Mouse (Mus musculus): ENCODE measurements around the gene Ksr2. TPM values are rescaled to one million over a fixed set of nuclear protein-coding genes. Genes with fewer than 3 reads are reported as not detected.

Ksr2 gene
- polyA plus RNA-seq, 1 experiment from 2014 or later = 0.09 TPM

DNA sequence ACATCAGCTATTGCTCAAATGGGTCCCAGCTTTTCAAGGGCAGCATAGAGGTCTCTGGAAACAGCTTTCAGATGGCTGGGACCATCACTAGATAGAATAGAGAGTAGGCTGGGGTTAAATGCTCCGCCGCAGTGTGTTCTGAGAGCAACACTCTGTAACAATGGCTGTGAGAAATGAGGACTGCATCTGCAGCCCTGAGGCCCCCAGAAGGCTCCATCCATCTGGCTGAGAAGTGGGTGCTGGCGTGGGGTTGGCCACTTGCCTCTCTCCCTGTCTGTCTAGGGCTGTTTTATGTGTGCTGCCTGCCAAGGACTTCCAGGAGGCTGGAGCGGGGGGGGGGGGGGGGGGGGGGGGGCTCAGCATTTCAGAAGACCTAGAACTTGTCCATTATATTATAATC is 253.5 kb downstream of the Ksr2 start:
- Histone ChIP-seq H3K9ac (ENCODE audit: low read length) (no peak overlapping the region), H3K27ac (ENCODE audit: low read length) (no peak overlapping the region), H3K27me3 (ENCODE audit: control insufficient read depth, insufficient read depth, low read depth, low read length) (no peaks in the 10 kb centered on the region), H3K4me3 (ENCODE audit: low read length) (no peak overlapping the region), H3K4me2 (ENCODE audit: low read depth, low read length) (no peak overlapping the region), H3K36me3 (ENCODE audit: control insufficient read depth, insufficient read depth, low read length) (no peaks in the 10 kb centered on the region), H3K9me3 (ENCODE audit: control insufficient read depth, low read length) (no peaks in the 10 kb centered on the region), H3K4me1 (replicated peaks; ENCODE audit: control insufficient read depth, insufficient read depth, low read length) (peaks cover 8% of the 10 kb centered on the region; the same call in 1 of the 2 replicates)
- WGBS = 44% methylated on average over 3 of the region's 4 CpGs
- ATAC-seq (ENCODE audit: low read depth) = peak; percentile 51

DNA sequence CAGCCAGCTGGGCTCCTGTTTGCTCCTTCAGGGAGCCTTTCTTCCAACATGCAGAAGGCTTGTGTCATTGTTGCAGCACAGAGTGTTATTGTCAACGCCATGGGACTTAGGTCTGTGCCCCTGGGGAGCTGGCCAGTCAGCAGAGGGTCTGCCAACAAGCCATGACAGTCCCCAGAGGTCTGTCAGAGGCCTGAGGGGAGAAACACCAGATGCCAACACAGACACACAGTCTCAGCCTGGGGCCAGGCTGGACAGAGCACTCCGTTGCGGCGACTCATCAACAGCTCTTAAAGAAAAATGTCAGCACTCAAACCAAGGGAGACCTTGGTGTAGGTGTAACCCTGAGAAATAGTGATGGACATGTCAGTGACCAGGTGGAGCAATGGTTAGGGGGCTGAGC is 255.5 kb downstream of the Ksr2 start:
- 64% methylated on average over 4 of the region's 4 CpGs for WGBS
- H3K4me1 ChIP-seq (replicated peaks; ENCODE audit: control insufficient read depth, insufficient read depth, low read length) = peaks cover 8% of the 10 kb centered on the region; the same call in 1 of the 2 replicates
- H3K4me2 ChIP-seq (ENCODE audit: low read depth, low read length) = no peak overlapping the region
- no peak overlapping the region for H3K4me3 ChIP-seq (ENCODE audit: low read length)
- no peak overlapping the region for H3K9ac ChIP-seq (ENCODE audit: low read length)
- H3K27me3 ChIP-seq (ENCODE audit: control insufficient read depth, insufficient read depth, low read depth, low read length) = no peaks in the 10 kb centered on the region
- no peaks in the 10 kb centered on the region for H3K36me3 ChIP-seq (ENCODE audit: control insufficient read depth, insufficient read depth, low read length)
- no peak overlapping the region for H3K27ac ChIP-seq (ENCODE audit: low read length)
- ATAC-seq (ENCODE audit: low read depth) = no peak
- H3K9me3 ChIP-seq (ENCODE audit: control insufficient read depth, low read length) = no peaks in the 10 kb centered on the region

DNA sequence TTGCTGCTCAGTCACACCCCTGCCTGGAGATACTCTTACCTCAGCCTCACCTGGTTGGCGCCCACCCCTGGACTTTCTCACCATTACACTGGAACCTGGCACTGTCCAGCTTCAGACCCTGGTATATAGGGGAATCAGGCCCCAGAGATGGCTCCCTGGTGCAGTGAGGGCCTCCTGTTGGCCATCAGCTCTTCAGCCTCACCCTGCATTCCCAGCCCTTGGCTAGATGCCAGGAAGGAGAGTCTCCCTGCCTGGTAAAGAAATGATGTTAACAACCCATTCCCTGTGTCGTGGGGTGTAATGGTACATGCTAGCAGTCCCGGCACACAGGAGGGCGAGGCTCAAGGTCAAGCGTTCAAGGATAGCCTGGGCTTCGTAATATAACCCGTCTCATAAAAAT is 256.0 kb downstream of the Ksr2 start:
- Histone ChIP-seq H3K9me3 (ENCODE audit: control insufficient read depth, low read length) (no peaks in the 10 kb centered on the region), H3K27ac (ENCODE audit: low read length) (no peak overlapping the region), H3K4me2 (ENCODE audit: low read depth, low read length) (no peak overlapping the region), H3K27me3 (ENCODE audit: control insufficient read depth, insufficient read depth, low read depth, low read length) (no peaks in the 10 kb centered on the region), H3K4me1 (replicated peaks; ENCODE audit: control insufficient read depth, insufficient read depth, low read length) (peaks cover 8% of the 10 kb centered on the region; the same call in 1 of the 2 replicates), H3K9ac (ENCODE audit: low read length) (no peak overlapping the region), H3K4me3 (ENCODE audit: low read length) (no peak overlapping the region), H3K36me3 (ENCODE audit: control insufficient read depth, insufficient read depth, low read length) (no peaks in the 10 kb centered on the region)
- WGBS = 45% methylated on average over 7 of the region's 7 CpGs
- peak; percentile 6 for ATAC-seq (ENCODE audit: low read depth)

DNA sequence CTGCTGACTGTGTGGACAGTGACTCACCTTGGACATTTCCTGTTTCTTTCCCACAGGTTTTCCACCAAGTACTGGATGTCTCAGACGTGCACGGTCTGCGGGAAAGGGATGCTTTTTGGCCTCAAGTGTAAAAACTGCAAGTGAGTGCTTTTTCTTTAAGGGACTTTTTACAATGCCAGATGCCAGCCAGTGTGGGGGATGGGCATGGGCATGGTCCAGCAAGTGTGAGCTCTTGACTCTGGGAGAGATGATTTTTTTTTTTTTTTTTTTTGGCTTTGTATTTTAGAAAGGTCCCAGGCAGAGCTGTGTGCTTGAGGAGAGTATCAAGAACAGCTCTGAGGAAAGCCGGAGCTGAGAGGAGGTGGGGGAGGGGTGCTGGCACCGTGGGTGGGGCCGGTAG is 257.6 kb downstream of the Ksr2 start:
- H3K4me1 ChIP-seq (replicated peaks; ENCODE audit: control insufficient read depth, insufficient read depth, low read length) = peaks cover 6% of the 10 kb centered on the region; the same call in 1 of the 2 replicates
- no peaks in the 10 kb centered on the region for H3K27me3 ChIP-seq (ENCODE audit: control insufficient read depth, insufficient read depth, low read depth, low read length)
- H3K4me2 ChIP-seq (ENCODE audit: low read depth, low read length) = no peak overlapping the region
- 50% methylated on average over 6 of the region's 6 CpGs for WGBS
- H3K36me3 ChIP-seq (ENCODE audit: control insufficient read depth, insufficient read depth, low read length) = no peaks in the 10 kb centered on the region
- no peak overlapping the region for H3K4me3 ChIP-seq (ENCODE audit: low read length)
- H3K27ac ChIP-seq (ENCODE audit: low read length) = no peak overlapping the region
- no peak overlapping the region for H3K9ac ChIP-seq (ENCODE audit: low read length)
- ATAC-seq (ENCODE audit: low read depth) = no peak
- H3K9me3 ChIP-seq (ENCODE audit: control insufficient read depth, low read length) = no peaks in the 10 kb centered on the region

DNA sequence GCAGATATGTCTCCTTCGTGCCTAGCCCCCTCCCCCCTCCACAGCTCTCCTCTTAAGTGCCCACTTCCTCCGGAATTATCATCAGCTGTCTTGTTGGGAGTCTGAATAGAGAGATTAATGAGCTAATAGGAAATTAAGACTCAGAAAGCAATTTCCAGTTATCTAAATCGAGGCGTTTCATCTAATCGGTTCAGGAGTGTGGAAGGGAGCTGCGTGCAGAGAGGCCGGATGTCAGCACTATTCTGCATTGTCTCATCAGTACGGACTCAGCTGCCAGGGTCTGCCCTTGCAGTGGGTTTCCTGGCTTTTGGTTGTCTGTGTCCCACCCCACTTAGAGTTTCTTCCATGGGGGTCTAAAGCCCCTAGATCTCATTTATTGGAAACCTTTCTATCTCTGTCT is 262.0 kb downstream of the Ksr2 start:
- WGBS = 41% methylated on average over 8 of the region's 8 CpGs

DNA sequence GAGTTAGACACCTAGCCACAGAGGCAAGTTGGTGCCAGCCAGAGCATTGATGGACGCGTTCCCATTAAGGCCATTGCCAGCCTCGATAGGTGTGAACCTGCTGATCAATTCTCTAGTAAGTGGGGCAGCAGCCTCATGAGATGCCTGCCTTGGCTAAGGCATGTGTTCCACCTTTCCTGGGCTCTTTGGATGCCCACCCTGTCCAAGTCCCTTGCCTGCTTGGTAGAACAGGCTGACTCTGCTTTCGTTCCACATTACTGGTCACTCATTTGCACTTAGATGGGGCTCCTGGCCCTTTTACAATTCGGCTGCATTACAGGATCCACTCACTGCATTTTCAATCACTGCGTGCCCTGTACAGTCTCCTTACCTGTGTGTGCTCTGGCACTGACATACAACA is 263.4 kb downstream of the Ksr2 start:
- H3K4me3 ChIP-seq (ENCODE audit: low read length) = no peak overlapping the region
- no peak for ATAC-seq (ENCODE audit: low read depth)
- no peak overlapping the region for H3K4me2 ChIP-seq (ENCODE audit: low read depth, low read length)
- no peaks in the 10 kb centered on the region for H3K9me3 ChIP-seq (ENCODE audit: control insufficient read depth, low read length)
- H3K27ac ChIP-seq (ENCODE audit: low read length) = no peak overlapping the region
- no peaks in the 10 kb centered on the region for H3K4me1 ChIP-seq (replicated peaks; ENCODE audit: control insufficient read depth, insufficient read depth, low read length)
- no peaks in the 10 kb centered on the region for H3K27me3 ChIP-seq (ENCODE audit: control insufficient read depth, insufficient read depth, low read depth, low read length)
- H3K9ac ChIP-seq (ENCODE audit: low read length) = no peak overlapping the region
- no peaks in the 10 kb centered on the region for H3K36me3 ChIP-seq (ENCODE audit: control insufficient read depth, insufficient read depth, low read length)
- WGBS = 92% methylated on average over 6 of the region's 6 CpGs

More for the DNA sequence above, 262.0 kb downstream of the Ksr2 start:
- no peaks in the 10 kb centered on the region for H3K27me3 ChIP-seq (ENCODE audit: control insufficient read depth, insufficient read depth, low read depth, low read length)
- H3K4me3 ChIP-seq (ENCODE audit: low read length) = no peak overlapping the region
- no peak for ATAC-seq (ENCODE audit: low read depth)
- H3K36me3 ChIP-seq (ENCODE audit: control insufficient read depth, insufficient read depth, low read length) = no peaks in the 10 kb centered on the region
- no peaks in the 10 kb centered on the region for H3K9me3 ChIP-seq (ENCODE audit: control insufficient read depth, low read length)
- H3K27ac ChIP-seq (ENCODE audit: low read length) = no peak overlapping the region
- H3K9ac ChIP-seq (ENCODE audit: low read length) = no peak overlapping the region
- H3K4me2 ChIP-seq (ENCODE audit: low read depth, low read length) = no peak overlapping the region
- no peaks in the 10 kb centered on the region for H3K4me1 ChIP-seq (replicated peaks; ENCODE audit: control insufficient read depth, insufficient read depth, low read length)

DNA sequence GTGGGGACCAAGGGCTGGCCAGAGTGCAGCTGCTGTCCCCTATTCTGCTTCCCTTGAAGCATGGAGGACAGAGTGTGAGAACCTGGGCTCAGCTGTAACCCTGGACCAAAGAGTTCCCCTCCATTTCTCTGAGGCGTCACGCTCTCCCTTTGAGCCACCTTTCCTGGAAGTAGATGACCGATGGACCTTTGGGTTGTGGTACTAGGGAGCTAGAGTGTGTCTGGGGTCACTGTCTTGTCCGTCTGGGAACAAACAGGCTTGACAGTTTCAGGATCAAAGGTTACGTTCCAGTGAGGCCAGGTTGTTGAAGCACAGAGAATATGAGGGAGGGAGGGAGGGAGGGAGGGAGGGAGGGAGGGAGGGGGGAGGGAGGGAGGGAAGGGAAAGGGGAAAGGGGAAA is 264.6 kb downstream of the Ksr2 start:
- H3K36me3 ChIP-seq (ENCODE audit: control insufficient read depth, insufficient read depth, low read length) = no peaks in the 10 kb centered on the region
- H3K4me1 ChIP-seq (replicated peaks; ENCODE audit: control insufficient read depth, insufficient read depth, low read length) = no peaks in the 10 kb centered on the region
- no peaks in the 10 kb centered on the region for H3K27me3 ChIP-seq (ENCODE audit: control insufficient read depth, insufficient read depth, low read depth, low read length)
- WGBS = 54% methylated on average over 5 of the region's 5 CpGs
- no peak for ATAC-seq (ENCODE audit: low read depth)
- H3K27ac ChIP-seq (ENCODE audit: low read length) = no peak overlapping the region
- no peaks in the 10 kb centered on the region for H3K9me3 ChIP-seq (ENCODE audit: control insufficient read depth, low read length)
- no peak overlapping the region for H3K9ac ChIP-seq (ENCODE audit: low read length)
- H3K4me3 ChIP-seq (ENCODE audit: low read length) = no peak overlapping the region
- H3K4me2 ChIP-seq (ENCODE audit: low read depth, low read length) = no peak overlapping the region

DNA sequence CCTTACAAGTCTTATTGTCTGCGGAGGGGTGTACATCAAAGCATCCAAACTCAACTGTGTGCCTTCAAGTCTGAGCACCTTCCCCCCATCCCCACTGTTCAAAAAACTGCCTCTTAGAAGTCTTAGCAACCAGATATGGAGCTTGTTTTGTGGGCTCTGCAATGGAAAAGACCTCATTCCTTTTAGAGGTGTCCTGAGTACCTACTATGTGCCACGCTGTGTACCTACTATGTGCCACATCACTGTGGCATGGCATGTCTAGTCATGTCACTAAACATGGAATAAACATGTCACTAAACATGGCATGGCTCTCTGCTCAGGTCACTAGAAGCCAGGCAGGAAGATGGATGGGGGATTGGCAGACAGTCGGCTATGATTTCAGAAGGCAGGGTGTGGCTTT is 268.4 kb downstream of the Ksr2 start:
- no peak overlapping the region for H3K9ac ChIP-seq (ENCODE audit: low read length)
- 85% methylated on average over 3 of the region's 3 CpGs for WGBS

DNA sequence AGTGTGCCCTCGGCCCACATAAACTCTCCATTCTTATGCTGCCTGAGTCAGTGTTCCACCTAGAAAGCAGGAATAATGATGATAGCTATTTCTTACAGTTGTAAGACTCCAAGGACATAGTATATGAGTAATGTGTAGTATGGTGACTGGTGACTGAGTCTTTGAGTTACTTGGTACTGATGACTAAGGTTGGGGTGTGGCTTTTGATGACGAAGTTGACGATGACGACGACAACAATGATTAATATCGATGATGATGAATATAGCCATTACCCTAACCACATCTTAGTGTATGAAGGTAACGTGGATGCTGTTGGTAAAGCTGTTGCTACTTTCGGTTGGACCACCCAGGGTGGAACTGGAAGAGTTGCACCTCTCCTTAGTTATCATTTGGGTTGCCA is 270.7 kb downstream of the Ksr2 start:
- no peaks in the 10 kb centered on the region; the same call in 1 of the 2 replicates for H3K9me3 ChIP-seq (ENCODE audit: control insufficient read depth, low read length)
- no peaks in the 10 kb centered on the region for H3K4me1 ChIP-seq (replicated peaks; ENCODE audit: control insufficient read depth, insufficient read depth, low read length)
- H3K4me3 ChIP-seq (ENCODE audit: low read length) = no peak overlapping the region
- H3K36me3 ChIP-seq (ENCODE audit: control insufficient read depth, insufficient read depth, low read length) = no peaks in the 10 kb centered on the region
- no peak for ATAC-seq (ENCODE audit: low read depth)
- 90% methylated on average over 8 of the region's 8 CpGs for WGBS
- no peak overlapping the region for H3K4me2 ChIP-seq (ENCODE audit: low read depth, low read length)
- no peak overlapping the region for H3K27ac ChIP-seq (ENCODE audit: low read length)
- H3K27me3 ChIP-seq (ENCODE audit: control insufficient read depth, insufficient read depth, low read depth, low read length) = no peaks in the 10 kb centered on the region
- H3K9ac ChIP-seq (ENCODE audit: low read length) = no peak overlapping the region

More for the DNA sequence above, 268.4 kb downstream of the Ksr2 start:
- H3K4me3 ChIP-seq (ENCODE audit: low read length) = no peak overlapping the region
- no peak overlapping the region for H3K27ac ChIP-seq (ENCODE audit: low read length)
- no peaks in the 10 kb centered on the region for H3K36me3 ChIP-seq (ENCODE audit: control insufficient read depth, insufficient read depth, low read length)
- ATAC-seq (ENCODE audit: low read depth) = no peak
- no peaks in the 10 kb centered on the region for H3K4me1 ChIP-seq (replicated peaks; ENCODE audit: control insufficient read depth, insufficient read depth, low read length)
- H3K27me3 ChIP-seq (ENCODE audit: control insufficient read depth, insufficient read depth, low read depth, low read length) = no peaks in the 10 kb centered on the region
- H3K9me3 ChIP-seq (ENCODE audit: control insufficient read depth, low read length) = no peaks in the 10 kb centered on the region; the same call in 1 of the 2 replicates
- no peak overlapping the region for H3K4me2 ChIP-seq (ENCODE audit: low read depth, low read length)

DNA sequence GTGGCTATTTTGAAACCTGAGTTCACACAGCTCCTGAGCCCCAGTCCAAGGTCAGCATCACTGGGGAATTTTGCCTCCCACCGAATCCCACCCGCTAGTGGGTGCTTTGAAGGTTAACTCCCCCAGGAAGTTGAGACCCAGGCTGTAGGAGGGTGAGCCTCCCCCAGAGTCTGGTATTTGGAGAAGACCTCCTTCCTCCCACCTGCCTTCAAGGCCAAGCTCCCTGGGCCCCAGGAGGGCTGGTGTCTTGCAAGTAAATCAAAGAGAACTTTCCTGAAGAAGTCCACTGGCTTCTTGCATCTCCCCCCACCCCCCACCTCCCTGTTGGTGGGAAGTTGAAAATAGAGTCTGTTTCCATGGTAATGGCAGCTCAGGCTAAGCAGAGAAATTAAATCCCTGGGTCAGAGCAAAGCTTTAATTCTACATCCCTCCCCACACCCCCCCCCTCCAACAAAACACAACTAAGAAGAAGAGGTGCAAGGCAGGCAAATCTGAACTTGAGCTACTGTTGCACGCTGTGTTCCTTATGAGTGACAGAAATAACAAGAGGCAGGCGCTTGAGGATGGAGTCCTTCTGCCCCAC is 274.1 kb downstream of the Ksr2 start:
- Histone ChIP-seq H3K9ac (ENCODE audit: low read length) (no peak overlapping the region), H3K4me3 (ENCODE audit: low read length) (no peak overlapping the region), H3K4me2 (ENCODE audit: low read depth, low read length) (no peak overlapping the region), H3K9me3 (ENCODE audit: control insufficient read depth, low read length) (no peaks in the 10 kb centered on the region; the same call in 1 of the 2 replicates), H3K4me1 (replicated peaks; ENCODE audit: control insufficient read depth, insufficient read depth, low read length) (no peaks in the 10 kb centered on the region), H3K36me3 (ENCODE audit: control insufficient read depth, insufficient read depth, low read length) (no peaks in the 10 kb centered on the region), H3K27me3 (ENCODE audit: control insufficient read depth, insufficient read depth, low read depth, low read length) (no peaks in the 10 kb centered on the region), H3K27ac (ENCODE audit: low read length) (no peak overlapping the region)
- ATAC-seq (ENCODE audit: low read depth) = no peak
- 19% methylated on average over 4 of the region's 4 CpGs for WGBS

All from lung, embryonic 16.5 days (tissue).